Mouse (Mus musculus): ENCODE results near the gene Apex2. TPM values are rescaled to one million over a fixed set of nuclear protein-coding genes. Genes with fewer than 3 reads are reported as not detected.

Gene Apex2
- polyA plus RNA-seq (2017; shearing (Covaris generic)) = 16.0 TPM

GRCm38 (mm10) chrX:150589696-150590095 lies at the start of gene Apex2:
Gene Apex2 (minus strand): TSS chrX:150589868.

GRCm38 (mm10) chrX:150588023-150588764 lies 1.5 kb downstream of the Apex2 start, which contains the start of gene Pfkfb1:
Gene Pfkfb1 (plus strand): TSS chrX:150588229.

GRCm38 (mm10) chrX:150547239-150547638 lies 42.4 kb downstream of the Apex2 start, which contains the start of gene Alas2:
Gene Alas2 (plus strand): TSS chrX:150547375.

Other genes with a start within 250 kb of the Apex2 start
- 16.5 TPM for gene Tmem29, start 130.7 kb downstream of the Apex2 start, polyA plus RNA-seq (2017; shearing (Covaris generic))
- gene Alas2, start 42.5 kb downstream of the Apex2 start, polyA plus RNA-seq (2017; shearing (Covaris generic)) = 0.44 TPM
- 5.2 TPM for gene Pfkfb1, start 1.6 kb downstream of the Apex2 start, polyA plus RNA-seq (2017; shearing (Covaris generic))
- gene Tro, start 67.7 kb upstream of the Apex2 start, polyA plus RNA-seq (2017; shearing (Covaris generic)) = 0.15 TPM
- gene Maged2, start 224.5 kb upstream of the Apex2 start, polyA plus RNA-seq (2017; shearing (Covaris generic)) = 2.9 TPM